Mouse (Mus musculus) T-helper 17 cell (primary cell): ENCODE data around the gene Lyve1.

Experiments
- in situ Hi-C, 2 experiments: fragments of 300-600 bp; cut with MboI, MseI; formaldehyde crosslinking; loops; 1 replicate in 1 of 2; 2 replicates in 1 of 2; pipeline ENCODE4 v1.15.1; 2025; ENCODE audit warnings: high pct_unique_total_duplicates in 2 of 2

Lyve1 gene

DNA sequence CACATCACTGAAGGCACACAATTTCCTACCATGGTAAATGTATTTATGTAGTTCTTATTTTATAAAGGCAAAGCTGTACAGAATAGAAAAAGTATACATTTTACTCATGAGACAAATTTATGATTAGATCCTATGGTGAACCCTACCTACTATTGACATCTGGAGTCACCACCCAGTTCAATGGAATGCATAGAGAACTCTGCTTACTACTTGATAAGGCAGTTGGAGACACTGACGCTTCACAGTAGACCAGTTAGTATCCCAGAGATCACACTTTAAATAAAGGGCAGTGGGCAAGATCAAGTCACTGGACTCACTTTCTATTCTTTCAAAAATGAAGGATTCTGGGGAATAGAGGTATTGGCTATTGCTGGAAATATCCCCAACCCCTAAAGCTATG, 49.1 kb downstream of the Lyve1 start:
- in situ Hi-C loops = loop anchor here in 1 of 2 experiments (5.0 kb wide), 1 partner anchor 123 kb away; no protein-coding TSS in a partner anchor

DNA sequence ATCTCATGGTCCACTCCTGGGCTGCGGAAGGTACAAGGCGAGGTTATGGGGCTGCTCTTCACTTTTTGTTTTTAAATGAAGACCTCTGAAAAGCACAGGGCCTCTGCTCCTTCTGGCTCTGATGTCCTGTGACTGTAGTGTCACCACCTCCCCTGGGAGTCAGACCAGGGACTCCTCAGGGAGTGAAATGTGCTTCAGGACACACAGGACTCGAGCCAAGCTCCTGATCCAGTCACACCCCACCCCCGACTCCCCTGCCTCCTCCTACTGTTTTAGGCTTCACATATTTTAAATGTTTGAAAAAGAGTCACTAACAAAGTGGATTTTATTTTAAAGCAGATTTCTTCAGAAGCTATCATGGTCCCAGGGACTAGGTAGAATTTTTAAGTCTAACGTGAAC, 51.5 kb downstream of the Lyve1 start:
- in situ Hi-C loops = loop anchor here in 1 of 2 experiments (5.0 kb wide), 1 partner anchor 126 kb away; no protein-coding TSS in a partner anchor

GRCm38 (mm10) chr7:110810995-110811394, 52.0 kb downstream of the Lyve1 start:
- in situ Hi-C loops = loop anchor here in 1 of 2 experiments (5.0 kb wide), 1 partner anchor 126 kb away; no protein-coding TSS in a partner anchor

DNA sequence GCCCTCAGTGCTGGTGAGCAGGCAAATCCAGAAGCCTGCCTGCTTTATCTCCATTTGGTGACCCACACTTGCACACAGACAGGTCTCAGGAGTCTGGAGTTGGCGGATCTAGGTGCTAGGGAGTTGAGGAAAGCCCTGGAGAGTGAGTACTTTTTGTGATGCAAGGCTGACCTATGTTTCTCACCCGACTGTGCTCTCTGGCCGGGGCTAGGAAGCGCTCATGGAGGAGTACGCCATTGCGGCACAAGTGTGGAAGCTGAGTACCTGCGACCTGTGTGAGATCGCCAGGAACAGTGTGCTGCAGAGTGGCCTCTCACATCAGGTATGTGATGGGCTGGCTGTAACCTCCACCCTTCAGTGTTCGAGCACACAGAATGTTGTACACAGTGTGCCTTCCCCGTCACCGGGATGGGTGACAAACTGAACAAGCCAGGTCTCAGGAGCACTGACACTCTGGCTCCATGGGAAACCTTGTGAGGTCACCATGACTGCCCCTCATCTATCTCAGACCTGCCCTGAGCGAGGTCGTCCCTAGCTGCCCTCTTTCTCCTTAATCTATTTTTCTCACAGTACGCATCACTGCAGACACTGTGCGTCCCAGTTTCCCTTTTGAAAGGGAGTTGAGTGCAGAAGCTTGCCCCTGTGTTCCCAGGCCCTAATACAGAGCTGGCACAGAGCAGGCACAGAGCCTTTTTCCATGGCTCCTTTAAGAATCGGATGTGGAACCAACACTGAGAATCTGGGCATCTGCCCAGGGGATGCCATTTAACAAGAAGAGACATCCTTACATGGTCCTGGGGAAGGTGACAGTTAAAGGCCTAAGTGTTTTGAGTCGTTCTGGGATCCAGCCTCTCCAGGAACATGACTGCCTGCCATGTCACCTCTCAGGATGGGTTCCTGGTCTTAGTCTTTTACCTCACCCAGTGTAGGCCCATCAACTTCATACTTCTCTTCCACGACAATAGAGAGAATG, 53.2 kb downstream of the Lyve1 start:
- in situ Hi-C loops = loop anchor here (5.0 to 10.0 kb wide), 4 partner anchors 115 to 268 kb away; no protein-coding TSS in a partner anchor

- in situ Hi-C loops = loop anchor here (5.0 to 10.0 kb wide), 3 partner anchors 116 to 267 kb away; no protein-coding TSS in a partner anchor
Measured at GRCm38 (mm10) chr7:110808962-110809361, 54.1 kb downstream of the Lyve1 start.

- in situ Hi-C loops = loop anchor here (5.0 to 10.0 kb wide), 3 partner anchors 117 to 265 kb away; no protein-coding TSS in a partner anchor
Measured at GRCm38 (mm10) chr7:110807460-110808030, 55.5 kb downstream of the Lyve1 start.

GRCm38 (mm10) chr7:110804266-110804665, 58.8 kb downstream of the Lyve1 start:
- in situ Hi-C loops = loop anchor here (5.0 to 10.0 kb wide), 2 partner anchors 77 to 121 kb away; no protein-coding TSS in a partner anchor

DNA sequence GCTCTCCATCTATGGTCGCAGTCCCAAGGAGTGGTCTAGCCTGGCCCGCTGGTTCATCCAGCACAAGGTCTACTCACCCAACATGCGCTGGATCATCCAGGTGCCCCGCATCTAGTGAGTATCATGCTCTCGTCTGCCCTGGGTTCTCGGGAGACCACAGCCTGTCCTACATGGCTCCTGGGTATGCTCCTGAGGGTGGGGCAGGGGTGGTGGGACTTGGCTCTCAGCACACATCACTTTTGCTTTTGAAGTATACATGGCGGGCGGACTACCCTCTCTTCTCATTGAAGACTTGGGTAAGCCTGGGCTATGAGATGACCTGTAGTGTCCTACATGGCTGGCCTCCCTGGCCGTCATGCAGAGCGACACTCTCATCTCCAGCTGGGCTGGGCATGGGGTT, 59.9 kb downstream of the Lyve1 start:
- in situ Hi-C loops = loop anchor here (5.0 to 10.0 kb wide), 2 partner anchors 76 to 122 kb away; no protein-coding TSS in a partner anchor

DNA sequence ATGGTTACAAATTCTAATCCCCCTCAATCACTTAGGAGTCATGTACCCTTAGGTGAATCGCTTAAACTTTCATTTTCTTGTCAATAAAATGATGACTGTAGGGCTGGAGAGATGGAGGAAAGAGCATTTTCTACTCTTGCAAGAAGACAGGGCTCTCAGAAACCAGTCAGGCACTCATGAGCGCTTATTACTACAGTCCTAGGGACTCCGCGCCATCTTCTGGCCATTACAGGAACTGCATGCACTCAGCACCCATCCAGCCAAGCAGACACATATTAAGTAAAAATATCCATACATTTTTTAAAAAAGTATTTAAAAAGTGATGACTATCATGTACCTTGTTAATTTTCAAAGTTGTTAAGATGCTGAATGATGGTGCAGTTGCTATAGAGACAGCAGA, 62.0 kb downstream of the Lyve1 start:
- in situ Hi-C loops = loop anchor here (5.0 to 10.0 kb wide), 2 partner anchors 74 to 124 kb away; no protein-coding TSS in a partner anchor
